Mouse (Mus musculus) left cerebral cortex, postnatal 25 days (tissue): Measurements from ENCODE around the gene Kmt2b. TPM values are rescaled to one million over a fixed set of nuclear protein-coding genes. Genes with fewer than 3 reads are reported as not detected.

Experiments
- DNase-seq, 2 experiments: peaks; one replicate each; pipeline ENCODE4 v3.0.0; 2022; ENCODE audit warnings: low spot score in 2 of 2, mixed read lengths in 1 of 2
- intact Hi-C: fragments of 180-260 bp; cut with DNase I; formaldehyde crosslinking; loops from one replicate; pipeline ENCODE4 v1.15.1; 2025
- total RNA-seq, 2 experiments: library from RNA; stranded (reverse); gene quantifications; 2 replicates each; pipeline ENCODE4 v1.2.3; 2021

Kmt2b gene
- total RNA-seq, 2 experiments from 2014 or later, result 46.4 to 50.4 TPM

DNA sequence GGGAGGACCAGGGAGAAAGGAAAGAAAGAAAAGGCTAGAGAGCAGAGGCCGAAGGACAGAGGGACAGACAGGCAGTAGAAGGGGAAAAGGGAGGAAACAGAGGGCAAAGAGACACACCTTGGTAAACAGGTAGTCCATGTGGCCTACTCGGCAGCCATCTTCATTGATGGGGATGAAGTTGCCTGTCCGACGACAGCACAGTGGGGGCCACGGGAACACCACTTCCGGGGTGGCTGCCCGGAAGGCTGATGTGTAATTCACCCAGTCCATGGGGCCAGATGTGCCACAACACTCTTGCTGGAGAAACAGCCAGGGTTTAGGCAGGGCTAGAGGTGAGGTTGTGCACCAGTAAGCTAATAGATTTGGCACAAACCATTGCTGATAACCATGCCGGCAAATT lies 16.4 kb upstream of the Kmt2b start:
- no peak for DNase-seq
- intact Hi-C loops, result no loop called here

DNA sequence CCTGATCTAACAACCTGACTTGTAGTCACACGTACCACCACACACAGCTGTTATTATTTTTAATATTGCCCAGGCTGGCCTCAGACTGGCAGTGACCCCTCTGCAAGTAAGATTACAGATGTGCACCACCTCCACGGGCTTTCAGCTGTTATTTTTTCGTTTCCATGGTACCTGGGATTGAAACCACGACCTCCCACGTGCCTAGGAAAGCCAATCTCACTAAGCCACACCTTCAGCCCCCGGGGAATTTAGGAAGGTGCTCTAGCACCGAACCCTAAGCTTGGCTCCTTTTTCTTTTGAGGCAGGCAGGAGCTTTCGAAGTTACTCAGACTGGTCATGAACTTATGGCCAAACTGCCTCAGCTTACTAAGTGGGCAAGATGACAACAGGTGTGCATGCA lies 15.9 kb upstream of the Kmt2b start:
- DNase-seq, result no peak
- intact Hi-C loops, result no loop called here

DNA sequence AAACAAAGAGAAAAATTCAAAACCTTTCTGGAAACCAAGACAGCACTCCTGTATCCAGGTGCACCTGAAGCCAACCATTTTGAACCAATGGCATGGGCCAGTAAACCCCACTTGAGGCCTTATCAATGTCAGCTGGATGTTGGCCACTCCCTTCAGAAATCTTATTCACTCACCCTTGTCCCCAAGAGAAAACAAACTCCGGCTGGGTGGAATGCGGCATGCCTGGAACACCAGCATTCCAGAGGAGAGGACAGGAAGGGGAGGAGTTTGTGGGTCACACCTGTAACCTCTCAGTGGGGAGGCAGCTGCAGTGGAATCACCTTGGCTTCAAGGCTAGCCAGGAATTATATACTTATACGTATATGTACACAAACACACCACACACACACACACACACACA lies 14.1 kb upstream of the Kmt2b start:
- DNase-seq, result no peak
- intact Hi-C loops, result no loop called here

DNA sequence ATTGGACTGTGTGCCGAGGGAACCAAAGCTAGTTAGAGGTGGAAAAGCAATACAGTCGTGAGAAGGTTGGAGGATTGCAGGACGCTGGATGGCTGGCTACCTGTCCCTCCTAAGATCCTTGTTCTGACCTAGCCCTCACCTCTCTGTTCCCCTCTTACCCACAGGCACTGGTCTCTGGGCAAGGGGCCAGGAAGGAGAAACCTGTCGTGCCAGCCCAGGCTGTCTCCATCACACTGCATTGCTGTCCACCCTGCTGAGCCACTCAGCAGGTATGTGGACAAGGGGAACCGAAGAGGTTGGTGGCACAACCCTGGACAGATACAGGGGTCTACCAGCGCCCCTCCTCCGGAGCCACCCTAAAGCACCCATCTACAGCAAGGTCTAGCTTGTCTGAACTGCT lies 12.1 kb upstream of the Kmt2b start:
- intact Hi-C loops, result no loop called here
- DNase-seq, result no peak

DNA sequence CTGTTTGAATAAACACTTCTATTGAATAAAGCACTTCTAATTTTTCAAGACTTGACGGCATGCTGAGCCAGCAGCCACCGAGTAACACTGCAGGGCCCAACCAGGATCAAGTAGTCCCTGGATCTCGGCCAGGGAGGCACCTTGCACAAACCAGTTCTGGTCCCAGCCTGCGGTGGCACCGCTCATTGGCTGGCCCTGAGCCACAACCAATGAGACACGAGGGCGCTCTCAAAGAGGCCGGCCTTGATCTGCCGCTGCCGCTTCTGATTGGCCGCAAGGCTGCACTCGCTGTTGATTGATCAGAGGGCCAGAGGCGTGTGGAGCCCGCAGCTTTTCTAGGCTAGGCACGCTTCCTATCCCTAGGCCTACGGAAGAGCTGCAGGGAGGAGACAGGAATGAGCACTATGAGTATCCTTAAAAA lies 11.4 kb upstream of the Kmt2b start:
- intact Hi-C loops, result no loop called here
- peak; percentile 90 to 95 for DNase-seq

DNA sequence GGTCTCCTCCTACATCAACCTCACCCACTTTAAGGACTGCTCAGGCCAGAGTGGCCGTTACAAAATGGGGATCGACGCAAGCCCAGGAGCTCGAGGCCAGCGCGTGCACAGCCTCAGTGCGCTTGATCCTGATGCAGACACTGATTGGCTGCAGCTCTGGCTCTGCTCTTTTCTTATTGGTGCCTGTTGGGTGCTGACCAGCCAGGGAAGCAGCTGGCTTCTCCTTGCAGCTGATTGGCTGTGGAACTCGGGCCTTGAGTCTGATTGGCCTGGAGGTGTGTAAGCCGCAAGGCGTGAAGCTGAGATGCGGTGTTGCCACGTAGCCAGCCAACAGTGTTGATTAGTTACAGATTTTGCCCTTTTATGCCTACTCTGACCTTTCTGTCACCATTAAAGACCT lies 10.3 kb upstream of the Kmt2b start, which contains the start of gene Zbtb32:
TSS of gene Zbtb32 (minus strand) at position 124 of the 400 bp plus-strand sequence.
- intact Hi-C loops, result no loop called here
- DNase-seq, result no peak

DNA sequence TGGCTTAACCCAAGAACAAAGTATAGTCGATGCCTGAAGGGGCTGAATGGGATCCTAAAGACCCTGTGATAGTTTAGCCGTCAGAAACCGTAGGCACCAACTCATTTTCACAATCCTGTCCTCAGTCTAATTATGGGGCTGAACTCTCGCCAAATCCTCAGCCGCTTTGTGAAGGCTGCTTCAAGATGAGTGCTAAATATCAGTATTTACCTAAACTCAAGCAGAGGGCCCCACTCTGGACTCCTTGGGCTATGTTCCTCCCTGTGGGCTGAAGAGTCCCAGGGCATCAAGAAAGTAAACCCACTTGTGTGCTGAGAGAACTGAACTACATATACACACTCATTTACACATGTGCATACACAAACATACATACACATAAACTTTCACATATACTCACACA lies 8.3 kb upstream of the Kmt2b start:
- intact Hi-C loops, result no loop called here

DNA sequence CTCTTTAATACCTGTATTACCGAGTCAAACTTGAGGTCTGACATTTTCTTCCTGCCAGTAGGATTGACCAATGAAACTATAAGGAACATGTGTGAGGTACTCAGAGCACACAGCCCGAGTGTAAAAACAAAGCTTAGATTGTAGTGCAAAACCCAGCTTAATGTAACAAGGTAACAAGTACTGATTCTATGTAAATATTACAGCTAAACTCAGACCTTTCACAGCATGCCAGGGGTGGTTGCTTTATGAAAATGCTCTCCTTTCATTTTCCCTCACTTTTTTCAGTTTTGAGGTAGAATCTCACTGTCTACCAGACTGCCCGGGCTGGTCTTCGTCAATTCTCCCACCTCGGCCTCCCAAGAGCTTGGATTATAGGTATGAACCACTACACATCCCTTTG lies 7.6 kb upstream of the Kmt2b start:
- intact Hi-C loops, result no loop called here
- no peak for DNase-seq

More for the DNA sequence above, 8.3 kb upstream of the Kmt2b start:
- DNase-seq, result no peak

DNA sequence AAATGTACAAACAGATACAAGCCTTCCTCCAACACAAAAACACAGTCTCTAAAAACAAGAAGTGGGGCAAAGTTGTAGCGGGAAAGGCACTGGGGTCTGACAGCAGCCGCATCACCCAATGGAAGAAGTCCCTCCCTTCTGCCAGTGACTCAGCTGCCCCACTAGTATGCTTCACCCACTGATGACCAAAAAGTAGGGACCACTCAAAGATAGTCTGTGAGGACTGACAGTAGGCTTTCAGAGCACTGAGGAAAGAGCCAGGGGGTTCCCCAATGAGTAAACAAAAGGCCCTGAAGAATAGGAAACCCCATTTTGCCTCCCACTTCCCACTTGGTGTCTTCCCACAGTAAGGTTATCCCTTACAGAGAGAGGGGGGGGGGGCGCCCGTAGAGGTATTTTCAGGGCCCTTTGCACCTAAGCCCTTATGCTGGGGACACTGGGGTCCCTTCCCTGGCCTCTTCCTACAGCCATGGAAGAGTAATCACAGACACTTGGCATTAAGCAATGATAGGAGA lies 6.0 kb upstream of the Kmt2b start:
- no peak for DNase-seq
- intact Hi-C loops, result no loop called here

DNA sequence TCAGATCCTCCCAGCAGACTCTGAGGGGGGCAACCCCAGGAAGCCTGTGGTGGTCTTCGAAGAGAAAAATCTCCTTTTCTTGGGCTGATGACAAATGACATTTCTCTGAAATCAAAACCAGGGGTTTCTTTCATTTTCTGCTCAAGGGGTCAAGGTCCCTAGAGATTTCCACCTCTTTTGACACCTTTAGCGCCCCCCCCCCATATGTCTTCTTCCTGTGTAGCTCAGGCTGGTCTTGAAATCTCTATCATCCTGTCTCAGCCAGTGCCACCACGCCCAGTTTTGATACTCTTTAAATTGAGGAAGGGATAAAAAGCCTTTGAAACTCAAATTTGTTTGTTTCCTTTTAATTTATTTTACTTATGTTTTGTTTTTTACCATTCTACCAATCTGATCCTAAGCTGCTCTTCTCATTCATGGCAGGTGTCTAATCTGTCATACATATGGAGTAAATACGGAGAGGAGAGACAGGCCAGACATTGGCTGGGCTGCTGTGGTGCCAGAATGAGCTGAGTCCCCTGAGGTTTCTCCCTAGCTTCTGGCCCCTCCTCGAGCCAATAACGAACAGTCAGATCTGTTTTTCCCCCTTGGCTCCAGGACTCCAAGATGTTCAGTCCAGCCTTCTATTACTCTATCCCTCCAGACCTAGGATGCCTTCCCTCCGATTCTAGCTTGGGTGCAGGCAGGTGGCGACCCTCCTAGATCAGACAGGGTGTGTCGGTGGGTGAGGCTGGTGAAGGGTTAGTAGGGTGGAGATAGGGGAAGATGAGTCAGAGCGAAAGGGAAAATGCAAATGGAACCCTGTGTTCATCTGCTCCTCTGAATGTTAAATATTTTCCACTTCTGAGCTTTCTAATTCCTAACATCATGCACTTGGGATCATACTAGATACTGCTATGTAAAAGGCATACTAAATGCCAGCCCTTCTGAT lies 5.3 kb upstream of the Kmt2b start:
- DNase-seq, result no peak
- intact Hi-C loops, result no loop called here

DNA sequence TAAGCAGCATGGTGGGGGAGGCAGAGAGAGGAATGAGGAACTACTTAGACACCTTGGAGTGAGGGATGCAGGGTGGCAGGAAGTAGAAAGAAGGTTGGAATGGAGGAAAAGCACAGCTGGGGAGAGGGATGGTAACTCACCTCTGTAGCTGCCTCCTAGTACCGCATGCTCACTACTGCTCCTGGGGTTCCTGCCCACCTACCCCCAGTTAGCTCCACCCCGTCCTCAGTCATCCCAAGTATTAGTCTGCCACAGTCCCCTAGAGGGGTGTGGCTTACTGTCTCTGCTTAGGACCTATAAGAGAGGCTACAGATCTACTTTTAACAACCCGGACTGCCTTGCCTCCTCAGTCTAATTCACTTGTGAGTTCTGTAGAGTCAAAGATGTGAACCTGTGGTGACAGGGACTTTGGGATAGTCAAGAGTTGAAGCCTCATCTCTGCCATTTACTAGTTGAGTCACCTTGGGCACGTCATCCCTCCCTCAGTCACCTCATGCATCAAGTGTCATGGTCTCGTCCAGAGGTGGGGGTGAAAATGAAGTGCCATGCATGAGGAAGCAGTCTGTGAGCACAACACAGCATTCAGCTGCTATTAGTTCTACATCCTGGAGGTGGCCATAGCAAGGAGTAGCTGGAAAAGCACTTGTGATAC lies 4.4 kb upstream of the Kmt2b start:
- no peak for DNase-seq
- intact Hi-C loops, result no loop called here

DNA sequence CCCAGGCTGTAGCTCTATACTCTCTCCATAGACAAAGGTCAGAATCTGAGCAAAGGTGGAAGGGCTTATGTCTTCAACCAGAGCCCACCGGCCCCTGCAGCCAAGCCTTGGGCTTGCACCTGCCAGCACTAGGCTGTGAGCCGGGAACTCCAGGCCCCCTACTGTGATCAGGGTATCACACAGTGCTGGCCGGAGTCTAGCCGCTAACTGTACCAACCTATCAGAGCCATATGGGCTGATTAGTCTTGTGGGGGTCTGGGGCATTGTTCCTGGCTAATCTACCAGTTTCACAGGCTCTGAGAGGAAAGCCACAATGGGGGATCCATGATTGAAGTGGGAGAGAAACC lies 3.1 kb upstream of the Kmt2b start:
- no peak for DNase-seq
- intact Hi-C loops, result no loop called here

DNA sequence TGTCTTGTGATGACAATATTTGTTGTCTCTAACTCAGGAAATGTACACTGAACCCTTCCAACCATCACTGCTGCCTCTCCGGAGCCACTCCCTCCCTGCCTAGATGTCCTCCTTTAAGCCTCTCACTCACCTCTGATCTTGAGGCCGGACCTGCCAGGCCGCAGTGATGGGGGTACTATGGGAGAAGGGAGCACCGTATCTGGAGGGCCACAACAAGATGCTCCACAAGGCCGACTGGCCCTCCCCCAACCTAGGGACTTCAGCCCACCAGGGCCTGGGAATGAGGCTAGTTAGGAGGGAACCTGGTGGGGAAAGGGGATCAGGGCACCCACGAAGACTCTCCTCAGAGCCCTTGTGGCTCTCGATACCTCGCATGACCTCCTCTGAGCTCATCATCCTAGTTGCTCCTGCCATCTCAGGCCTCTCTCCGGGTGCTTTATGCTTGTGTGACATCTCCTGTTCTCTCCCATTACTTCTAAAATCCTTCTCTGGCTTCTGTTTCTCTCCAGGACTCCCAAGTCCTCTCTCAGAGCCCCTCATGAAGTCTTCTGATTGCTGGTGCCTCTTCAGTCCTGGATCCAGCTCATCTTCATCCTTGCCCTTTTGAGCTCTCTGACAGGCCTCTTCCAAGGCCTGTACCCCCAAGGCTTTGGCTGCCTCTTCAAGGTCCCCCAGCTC lies 2.5 kb upstream of the Kmt2b start:
- DNase-seq, result no peak
- intact Hi-C loops, result no loop called here

DNA sequence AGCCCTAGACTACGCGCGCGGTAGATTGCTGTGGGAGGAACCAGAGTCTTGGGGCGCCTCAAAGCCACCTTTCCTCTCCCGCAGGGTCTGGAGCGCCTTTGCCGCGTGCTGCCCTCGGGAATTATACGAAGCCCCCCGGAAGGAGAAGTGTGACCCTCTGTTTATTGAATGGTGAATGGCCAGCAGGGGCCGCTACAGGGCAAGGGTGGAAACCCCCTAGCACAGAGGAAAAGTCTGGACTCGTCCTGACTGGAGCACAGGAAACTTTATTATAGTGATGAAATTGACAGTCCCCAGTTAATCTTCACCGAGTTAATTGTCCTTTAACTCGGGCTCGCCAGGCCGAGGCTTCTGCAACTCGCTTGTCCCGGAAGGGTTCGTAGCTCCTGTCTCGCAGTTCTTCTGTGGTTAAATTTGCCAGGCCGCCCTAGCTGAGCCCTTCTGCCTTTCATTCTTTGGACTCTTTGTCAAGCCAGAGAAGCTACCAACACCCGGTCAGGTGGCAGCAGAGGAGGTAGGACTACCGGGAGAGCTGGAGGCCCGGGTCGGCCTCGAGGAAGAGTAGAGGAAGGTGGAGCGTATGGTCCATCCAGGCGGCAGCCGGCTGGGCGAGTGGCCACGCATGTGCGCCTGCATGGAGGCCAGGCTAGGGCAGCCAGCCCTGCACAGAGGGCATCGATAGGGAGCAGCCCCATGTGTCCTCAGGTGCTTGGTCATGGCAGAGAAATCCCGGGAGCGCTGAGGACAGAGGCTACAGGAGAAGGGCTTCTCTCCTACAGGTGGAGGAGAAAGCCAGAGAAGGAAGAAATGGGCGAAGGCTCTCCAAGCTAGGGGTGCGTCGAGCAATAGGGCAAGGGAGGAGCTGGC lies 1.1 kb upstream of the Kmt2b start:
- DNase-seq, result peak; percentile 77 to 78
- intact Hi-C loops, result loop anchor here (1.0 to 5.0 kb wide), 4 partner anchors 24 to 367 kb away; partner anchors contain the start of genes Ffar3, Tmem147 and Usf2

DNA sequence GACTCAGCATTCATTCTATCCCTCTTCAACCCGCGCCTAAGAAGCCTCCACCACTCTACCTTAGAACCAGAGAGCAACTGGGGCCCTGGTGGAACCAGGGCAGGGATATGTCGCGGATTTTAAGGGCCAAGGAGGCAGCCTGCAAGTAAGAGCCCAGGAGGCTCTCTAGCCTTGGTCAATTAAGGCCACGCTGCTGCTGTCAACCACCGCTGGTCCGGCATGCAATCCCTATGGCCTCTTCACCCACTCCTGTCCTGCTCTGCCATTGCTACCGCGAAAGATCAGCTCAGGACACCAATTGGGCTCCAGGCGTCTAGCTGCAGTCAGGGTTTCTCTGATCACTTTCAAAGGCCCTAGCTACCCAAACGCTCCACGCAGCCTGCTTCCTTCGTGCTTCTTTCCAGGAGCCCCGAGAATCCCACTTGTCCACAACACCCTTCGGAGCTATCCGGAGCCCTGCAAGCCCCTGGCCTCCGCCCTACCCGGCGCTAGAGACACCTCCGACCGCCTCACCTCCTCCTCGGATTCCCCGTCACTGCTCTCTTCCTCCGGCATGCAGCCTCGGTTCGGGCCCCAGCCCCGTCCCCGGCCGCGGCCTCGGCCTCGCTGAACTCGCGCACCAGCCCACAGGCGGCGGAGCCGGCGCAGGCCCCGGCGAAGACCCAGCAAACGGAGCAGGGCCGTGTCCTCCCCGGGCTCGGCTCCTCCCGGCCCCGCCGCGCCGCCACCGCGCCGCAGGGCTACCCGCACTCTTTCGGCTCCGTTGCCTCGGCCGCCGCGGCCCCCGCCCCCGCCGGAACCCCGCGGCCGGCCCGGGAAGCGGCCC lies 471 bp downstream of the Kmt2b start:
- intact Hi-C loops, result loop anchor here (1.0 to 5.0 kb wide), 3 partner anchors 25 to 269 kb away; partner anchors contain the start of genes Ffar3, Gm49396, Psenen and Tmem147
- peak in 1 of 2 experiments; percentile 39 for DNase-seq

DNA sequence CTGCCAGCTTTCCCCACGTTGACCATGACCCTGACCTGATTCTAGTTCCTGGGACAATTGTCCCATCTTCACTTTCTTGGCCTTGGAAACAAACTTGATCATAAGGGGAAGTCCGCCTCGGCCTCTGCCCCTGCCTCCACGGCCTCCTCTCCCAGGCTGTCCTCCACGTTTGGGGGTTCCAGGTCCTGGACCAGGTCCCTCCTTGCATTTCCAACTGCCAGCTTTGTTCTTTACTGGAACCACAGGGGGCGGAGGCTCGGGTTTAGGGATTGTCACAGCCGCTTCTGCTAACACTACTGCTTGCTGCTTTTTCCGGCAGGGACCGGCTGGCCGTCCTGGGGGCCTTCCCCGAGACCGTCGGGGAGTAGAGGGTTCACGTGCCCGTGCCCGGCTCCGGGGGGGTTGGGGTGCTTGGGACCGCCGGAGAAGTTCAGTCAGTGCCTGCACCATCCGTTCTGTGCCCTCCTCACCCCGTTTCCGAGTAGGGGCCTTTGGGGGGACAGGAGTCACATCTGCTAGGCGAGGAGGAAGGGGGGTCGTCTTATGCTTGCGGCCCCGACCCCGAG lies 2.0 kb downstream of the Kmt2b start:
- intact Hi-C loops, result loop anchor here (5.0 kb wide), 1 partner anchor 271 kb away; the partner anchor contains the start of gene Ffar3
- no peak for DNase-seq

DNA sequence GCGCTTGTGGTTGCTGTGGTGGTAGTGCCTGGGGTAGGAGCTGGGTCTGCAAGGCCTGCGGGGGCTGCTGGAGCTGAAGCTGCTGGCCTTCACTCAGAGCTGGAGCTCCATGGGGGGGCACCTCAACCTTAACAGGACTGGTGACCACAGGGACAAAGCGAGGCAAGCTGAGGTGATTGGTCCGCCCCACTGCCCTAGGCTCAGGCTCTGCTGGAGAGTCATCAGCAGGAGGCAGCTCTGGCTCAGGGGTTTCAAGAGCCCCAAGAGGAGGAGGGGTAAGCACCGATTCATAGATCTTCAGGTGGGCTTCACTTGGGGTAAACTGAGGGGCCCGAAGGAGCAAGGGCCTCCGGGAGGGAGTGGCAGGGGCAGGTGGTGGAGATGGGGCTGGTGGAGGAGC lies 3.4 kb downstream of the Kmt2b start:
- DNase-seq, result no peak
- intact Hi-C loops, result loop anchor here (5.0 kb wide), 1 partner anchor 272 kb away; the partner anchor contains the start of gene Ffar3

DNA sequence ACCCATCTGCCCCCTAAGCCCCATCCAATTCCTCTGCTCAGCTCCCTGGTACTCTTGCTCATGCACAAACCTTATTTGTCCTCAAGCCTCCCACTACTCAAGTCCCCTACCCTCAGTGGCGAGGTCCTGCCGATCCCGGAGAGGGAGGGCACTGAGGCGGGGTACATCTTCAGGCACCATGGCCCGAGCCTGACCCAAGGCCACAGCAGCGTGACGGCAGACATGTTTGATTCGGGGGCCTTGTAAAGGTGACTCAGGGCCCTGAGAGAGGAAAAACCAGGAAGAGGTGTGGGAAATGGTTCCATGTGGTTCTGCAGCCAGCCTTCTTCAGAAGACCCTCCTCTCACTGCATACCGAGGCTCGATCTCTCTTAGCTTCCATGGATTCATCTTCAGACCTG lies 4.2 kb downstream of the Kmt2b start:
- DNase-seq, result no peak
- intact Hi-C loops, result no loop called here
